Mouse (Mus musculus) MEL (cell line): Measurements from ENCODE around the gene Igsf8. TPM values are rescaled to one million over a fixed set of nuclear protein-coding genes. Genes with fewer than 3 reads are reported as not detected.
A peak's percentile ranks its signal among the peaks of the same experiment; 100 is the strongest.

Source experiments
- DNase-seq: peaks from one replicate; pipeline ENCODE4 v3.0.0; 2011; ENCODE audit warnings: low read depth, low spot score
- H3K27ac ChIP-seq: 2 replicates; pipeline ENCODE4 v1.5.1; 2012; ENCODE audit warnings: low read depth, mild to moderate bottlenecking, control low read depth, low read length, moderate library complexity; ENCODE audit not compliant: control insufficient read depth
- H3K27me3 ChIP-seq, 2 experiments: fragments of 150-350 bp in 1 of 2; sonication (generic) in 1 of 2; 2 replicates each; pipeline ENCODE4 v1.6.1; 2012; ENCODE audit warnings: low read length in 2 of 2, mild to moderate bottlenecking in 2 of 2, improper control_type of control experiment in 1 of 2, moderate library complexity in 1 of 2; ENCODE audit not compliant: insufficient read depth in 2 of 2, control insufficient read depth in 1 of 2
- H3K36me3 ChIP-seq, 2 experiments: 2 replicates each; pipeline ENCODE4 v1.6.1; 2012 to 2014; ENCODE audit warnings: low read length in 2 of 2, improper control_type of control experiment in 1 of 2, inconsistent platforms in 1 of 2, mild to moderate bottlenecking in 1 of 2; ENCODE audit not compliant: insufficient read depth in 2 of 2, control insufficient read depth in 1 of 2
- H3K4me1 ChIP-seq, 2 experiments: fragments of 150-350 bp in 1 of 2; sonication (generic) in 1 of 2; 2 replicates each; pipeline ENCODE4 v1.6.1; 2012; ENCODE audit warnings: low read length in 2 of 2, improper control_type of control experiment in 1 of 2, mild to moderate bottlenecking in 1 of 2; ENCODE audit not compliant: insufficient read depth in 2 of 2, control insufficient read depth in 1 of 2
- H3K4me3 ChIP-seq, 2 experiments: fragments of 150-350 bp in 1 of 2; sonication (generic) in 1 of 2; 2 replicates each; pipeline ENCODE4 v1.5.1; 2012; ENCODE audit warnings: low read depth in 2 of 2, low read length in 2 of 2, mild to moderate bottlenecking in 2 of 2, moderate library complexity in 2 of 2, control low read depth in 1 of 2, improper control_type of control experiment in 1 of 2; ENCODE audit not compliant: control insufficient read depth in 1 of 2, insufficient read depth in 1 of 2
- H3K79me2 ChIP-seq: 2 replicates; pipeline ENCODE4 v1.6.1; 2012; ENCODE audit warnings: mild to moderate bottlenecking, low read length, moderate library complexity; ENCODE audit not compliant: control insufficient read depth, poor library complexity, insufficient read depth
- H3K9ac ChIP-seq: 2 replicates; pipeline ENCODE4 v1.6.1; 2012; ENCODE audit warnings: low read depth, mild to moderate bottlenecking, control low read depth, low read length, moderate library complexity; ENCODE audit not compliant: control insufficient read depth, poor library complexity, severe bottlenecking
- H3K9me3 ChIP-seq: fragments of 150-350 bp; sonication (generic); replicated peaks from 2 replicates; pipeline ENCODE4 v1.6.1; 2012; ENCODE audit warnings: mild to moderate bottlenecking, low read length, improper control_type of control experiment, moderate library complexity; ENCODE audit not compliant: insufficient read depth
- CTCF ChIP-seq, 3 experiments: IDR thresholded peaks in 2 of 3; conservative IDR thresholded peaks in 1 of 3; 2 replicates each; pipeline ENCODE4 v1.5.1; 2011 to 2012; ENCODE audit warnings: low read length in 3 of 3, low read depth in 2 of 3, mild to moderate bottlenecking in 2 of 3, improper control_type of control experiment in 1 of 3, inconsistent platforms in 1 of 3, mixed read lengths in 1 of 3, moderate library complexity in 1 of 3; ENCODE audit not compliant: control insufficient read depth in 1 of 3, insufficient read depth in 1 of 3, poor library complexity in 1 of 3, severe bottlenecking in 1 of 3
- ELF1 ChIP-seq: IDR thresholded peaks from 2 replicates; pipeline ENCODE4 v1.6.1; 2014; ENCODE audit warnings: low read depth, mild to moderate bottlenecking, inconsistent platforms, low read length, improper control_type of control experiment, moderate library complexity
- EP300 ChIP-seq, 2 experiments: IDR thresholded peaks; 2 replicates each; pipeline ENCODE4 v1.6.1; 2011; ENCODE audit warnings: improper control_type of control experiment in 2 of 2, low read length in 2 of 2, low read depth in 1 of 2, mild to moderate bottlenecking in 1 of 2
- ETS1 ChIP-seq: IDR thresholded peaks from 2 replicates; pipeline ENCODE4 v1.6.1; 2012; ENCODE audit warnings: low read depth, mild to moderate bottlenecking, inconsistent platforms, low read length, improper control_type of control experiment, moderate library complexity
- GABPA ChIP-seq: IDR thresholded peaks from 2 replicates; pipeline ENCODE4 v1.6.1; 2012; ENCODE audit warnings: low read depth, mild to moderate bottlenecking, inconsistent platforms, low read length, improper control_type of control experiment, moderate library complexity
- JUND ChIP-seq: IDR thresholded peaks from 2 replicates; pipeline ENCODE4 v1.6.1; 2011; ENCODE audit warnings: low read depth, mild to moderate bottlenecking, improper control_type of control experiment, low read length
- MAFK ChIP-seq: IDR thresholded peaks from 2 replicates; pipeline ENCODE4 v1.6.1; 2011; ENCODE audit warnings: low read depth, mild to moderate bottlenecking, low read length, improper control_type of control experiment, borderline replicate concordance
- MAZ ChIP-seq: IDR thresholded peaks from 2 replicates; pipeline ENCODE4 v1.6.1; 2012; ENCODE audit warnings: low read depth, mild to moderate bottlenecking, inconsistent platforms, low read length, improper control_type of control experiment
- MEF2A ChIP-seq: IDR thresholded peaks from 2 replicates; pipeline ENCODE4 v1.6.1; 2014; ENCODE audit warnings: low read depth, mild to moderate bottlenecking, inconsistent platforms, low read length, improper control_type of control experiment; ENCODE audit not compliant: poor library complexity, insufficient replicate concordance, severe bottlenecking; ENCODE audit errors: extremely low read depth
- NRF1 ChIP-seq: IDR thresholded peaks from 2 replicates; pipeline ENCODE4 v1.6.1; 2014; ENCODE audit warnings: low read depth, mild to moderate bottlenecking, inconsistent platforms, low read length, improper control_type of control experiment, moderate library complexity; ENCODE audit not compliant: poor library complexity, insufficient read depth, severe bottlenecking
- POLR2AphosphoS2 ChIP-seq: IDR thresholded peaks from 2 replicates; pipeline ENCODE4 v1.6.1; 2011; ENCODE audit warnings: low read length, improper control_type of control experiment
- POLR2AphosphoS5 ChIP-seq: IDR thresholded peaks from 2 replicates; pipeline ENCODE4 v1.6.1; 2012; ENCODE audit warnings: low read depth, borderline replicate concordance, mild to moderate bottlenecking, inconsistent platforms, low read length, moderate library complexity, mixed read lengths
- RAD21 ChIP-seq: IDR thresholded peaks from 2 replicates; pipeline ENCODE4 v1.6.1; 2011; ENCODE audit warnings: mild to moderate bottlenecking, low read depth, low read length, improper control_type of control experiment
- SIN3A ChIP-seq: IDR thresholded peaks from 2 replicates; pipeline ENCODE4 v1.6.1; 2012; ENCODE audit warnings: low read length, improper control_type of control experiment, inconsistent platforms
- SMC3 ChIP-seq: IDR thresholded peaks from 2 replicates; pipeline ENCODE4 v1.6.1; 2011; ENCODE audit warnings: low read depth, low read length, improper control_type of control experiment
- USF1 ChIP-seq: IDR thresholded peaks from 2 replicates; pipeline ENCODE4 v1.6.1; 2014; ENCODE audit warnings: low read depth, mild to moderate bottlenecking, inconsistent platforms, low read length, improper control_type of control experiment, moderate library complexity
- ZC3H11A ChIP-seq: IDR thresholded peaks from 2 replicates; pipeline ENCODE4 v1.6.1; 2012; ENCODE audit warnings: low read depth, mild to moderate bottlenecking, inconsistent platforms, low read length, improper control_type of control experiment
- ZKSCAN1 ChIP-seq: IDR thresholded peaks from 2 replicates; pipeline ENCODE4 v1.6.1; 2012; ENCODE audit warnings: low read depth, mild to moderate bottlenecking, inconsistent platforms, low read length, improper control_type of control experiment, moderate library complexity
- ZMIZ1 ChIP-seq: IDR thresholded peaks from 2 replicates; pipeline ENCODE4 v1.6.1; 2012; ENCODE audit warnings: low read depth, mild to moderate bottlenecking, inconsistent platforms, low read length, improper control_type of control experiment, moderate library complexity
- ZNF384 ChIP-seq: IDR thresholded peaks from 2 replicates; pipeline ENCODE4 v1.6.1; 2012; ENCODE audit warnings: low read depth, mild to moderate bottlenecking, inconsistent platforms, low read length, improper control_type of control experiment
- polyA plus RNA-seq, 2 experiments: library from polyadenylated mRNA; stranded (reverse) in 1 of 2; unstranded in 1 of 2; fragments of >175 nt in 1 of 2; fragments of >200 nt in 1 of 2; gene quantifications; 2 replicates each; pipeline versions ENCODE4 v1.2.1 to v1.2.4; 2012; ENCODE audit warnings: low replicate concordance in 2 of 2, low read depth in 1 of 2; ENCODE audit not compliant: insufficient read length in 2 of 2, insufficient read depth in 1 of 2, missing spikeins in 1 of 2
- total RNA-seq: library from RNA; depleted of rRNA; stranded (reverse); fragments of 300-350 nt; gene quantifications from 2 replicates; pipeline ENCODE4 v1.2.3, GENCODE M21; 2012

Gene Igsf8
- total and polyA plus RNA-seq, 3 experiments, result 88.0 to 97.2 TPM; not detected in 1

DNA sequence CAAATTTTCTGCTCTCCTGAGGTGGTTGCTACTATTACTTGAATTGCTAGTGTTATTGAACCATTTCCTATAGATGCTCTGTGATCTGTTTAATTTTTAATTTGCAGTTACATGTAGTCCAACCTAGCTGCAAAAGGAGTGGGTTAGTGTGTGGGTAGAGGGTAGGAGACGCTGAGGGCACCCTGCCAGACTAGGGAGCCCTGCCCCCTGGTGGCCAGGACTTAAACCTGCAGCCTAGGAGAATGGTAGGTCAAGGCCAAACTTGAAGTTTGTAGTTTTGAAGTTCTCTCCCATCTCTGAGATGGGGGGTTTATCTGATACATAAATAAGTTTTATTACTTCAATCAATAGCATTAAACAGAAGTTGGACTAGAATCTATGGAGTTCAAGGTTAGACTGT is 96.1 kb downstream of the Igsf8 start:
- peak; percentile 69 for DNase-seq

DNA sequence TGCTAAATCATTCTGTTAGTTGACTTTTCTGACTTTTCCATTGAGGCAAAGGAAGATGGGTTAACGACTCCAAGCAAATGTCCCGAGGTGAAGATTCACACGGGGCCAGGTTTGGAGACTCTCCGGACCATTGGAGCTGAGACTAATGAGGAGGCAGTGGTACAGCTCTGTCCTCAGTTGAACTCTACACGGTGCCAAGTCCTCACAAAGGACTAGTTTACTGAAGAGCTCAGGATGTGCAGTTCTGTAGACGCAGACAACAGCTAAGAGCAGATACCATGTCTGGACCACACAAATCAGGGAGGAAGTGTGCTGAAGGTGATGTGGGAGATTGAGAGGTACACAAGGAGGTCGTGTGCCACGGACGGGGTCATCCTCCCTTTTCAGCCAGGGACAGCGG is 96.9 kb downstream of the Igsf8 start:
- Histone ChIP-seq H3K9me3 (no peaks in the 10 kb centered on the region), H3K9ac (no peak overlapping the region), H3K4me1 (no peaks in the 10 kb centered on the region), H3K36me3 (no peaks in the 10 kb centered on the region), H3K27ac (no peak overlapping the region), H3K79me2 (no peaks in the 10 kb centered on the region), H3K27me3 (peaks cover 0 to 9% of the 10 kb centered on the region in 2 experiments; a peak in 3 of 4 replicates), H3K4me3 (no peak overlapping the region)
- TF ChIP-seq GABPA, result no peak
- no peak for TF ChIP-seq POLR2AphosphoS2
- TF ChIP-seq ETS1, result no peak
- TF ChIP-seq POLR2AphosphoS5, result no peak
- no peak for TF ChIP-seq MEF2A
- TF ChIP-seq ZNF384, result no peak
- TF ChIP-seq MAFK, result no peak
- TF ChIP-seq ZMIZ1, result no peak
- no peak for TF ChIP-seq MAZ
- TF ChIP-seq ZKSCAN1, result no peak
- no peak for TF ChIP-seq NRF1
- no peak for DNase-seq

More for the DNA sequence above, 96.1 kb downstream of the Igsf8 start:
- Histone ChIP-seq H3K36me3 (no peaks in the 10 kb centered on the region), H3K4me1 (no peaks in the 10 kb centered on the region), H3K9ac (no peak overlapping the region), H3K27me3 (peaks cover 4 to 9% of the 10 kb centered on the region in 2 experiments)
- no peak for TF ChIP-seq JUND
- 0 out of 2 replicates have a peak, but pooled peaks have one; percentile 43 for TF ChIP-seq MAZ
- TF ChIP-seq POLR2AphosphoS5, result no peak
- TF ChIP-seq ZC3H11A, result peak; percentile 70
- peak; percentile 78 for TF ChIP-seq RAD21
- TF ChIP-seq SMC3, result peak; percentile 92
- 0 out of 2 replicates have a peak, but pooled peaks have one; percentile 29 for TF ChIP-seq SIN3A
- TF ChIP-seq ZMIZ1, result no peak
- TF ChIP-seq USF1, result no peak
- no peak for TF ChIP-seq ELF1
- TF ChIP-seq EP300 (IDR thresholded peaks at IDR 0.05; ENCODE audit: low read depth in 1 of 2, low read length in 2 of 2), result no peak
- peak; percentile 91 to 95 (median 94) for TF ChIP-seq CTCF (IDR thresholded peaks at IDR 0.05 in 2 of 3, conservative IDR thresholded peaks at IDR 0.05 in 1 of 3; ENCODE audit: control insufficient read depth in 1 of 3, insufficient read depth in 1 of 3, low read depth in 2 of 3, low read length in 3 of 3, poor library complexity in 1 of 3, severe bottlenecking in 1 of 3)
- TF ChIP-seq, all 39 proteins: peak for 6
- Histone ChIP-seq H3K79me2 (no peaks in the 10 kb centered on the region), H3K4me3 (no peak overlapping the region), H3K9me3 (no peaks in the 10 kb centered on the region), H3K27ac (no peak overlapping the region)
